Mouse (Mus musculus) hindbrain, embryonic 14.5 days (tissue): ENCODE measurements at regions not wholly inside any gene's neighbourhood (a gene's known extent, or its start where the extent isn't known, plus 50 kb on each side); places are given as distances from the start of the nearest gene placed in this dataset.

ENCODE experiments used
- ATAC-seq: fragments of 200-750 bp; cut with Nextera tagmentation; 2 replicates; pipeline ENCODE4 v1.8.0; 2017; ENCODE audit warnings: moderate number of reproducible peaks, mild to moderate bottlenecking, moderate TSS enrichment, moderate library complexity; ENCODE audit not compliant: low FRiP score
- DNase-seq: peaks from one replicate; pipeline ENCODE4 v3.0.0-alpha.2; 2015; ENCODE audit warnings: low spot score
- H3K27ac ChIP-seq: fragments of 300-500 bp; sonication (generic); 2 replicates; pipeline ENCODE4 v1.5.1; 2014; ENCODE audit warnings: mild to moderate bottlenecking, moderate library complexity
- H3K27me3 ChIP-seq: fragments of 300-500 bp; sonication (generic); 2 replicates; pipeline ENCODE4 v1.6.1; 2014; ENCODE audit warnings: mild to moderate bottlenecking, low read length, mixed read lengths; ENCODE audit not compliant: control insufficient read depth, insufficient read depth
- H3K36me3 ChIP-seq: fragments of 300-500 bp; sonication (generic); replicated peaks from 2 replicates; pipeline ENCODE4 v1.6.1; 2014; ENCODE audit not compliant: control insufficient read depth, insufficient read depth
- H3K4me1 ChIP-seq: fragments of 300-500 bp; sonication (generic); replicated peaks from 2 replicates; pipeline ENCODE4 v1.6.1; 2014; ENCODE audit warnings: antibody characterized with exemption, low read length, mixed read lengths; ENCODE audit not compliant: control insufficient read depth, insufficient read depth
- H3K4me2 ChIP-seq: fragments of 300-500 bp; sonication (generic); replicated peaks from 2 replicates; pipeline ENCODE4 v1.6.1; 2014; ENCODE audit warnings: mild to moderate bottlenecking, moderate library complexity
- H3K4me3 ChIP-seq: fragments of 300-500 bp; sonication (generic); replicated peaks from 2 replicates; pipeline ENCODE4 v1.5.1; 2014; ENCODE audit warnings: mild to moderate bottlenecking, low read length
- H3K9ac ChIP-seq: fragments of 300-500 bp; sonication (generic); 2 replicates; pipeline ENCODE4 v1.6.1; 2014
- H3K9me3 ChIP-seq: fragments of 300-500 bp; sonication (generic); 2 replicates; pipeline ENCODE4 v1.6.1; 2016; ENCODE audit warnings: low read length; ENCODE audit not compliant: control insufficient read depth
- WGBS: fragments of 180-500 bp; shearing (Covaris S2); extraction: QIAGEN DNeasy Blood & Tissue Kit; methylation state at CpG from one replicate; pipeline ENCODE4 v1.1.7; 2014; 5-methylcytosine and 5-hydroxymethylcytosine counted together

- H3K27me3 ChIP-seq = no peaks in the 10 kb centered on the region
- ATAC-seq (no peak), DNase-seq (no peak)
- no peak overlapping the region for H3K4me2 ChIP-seq
- no peaks in the 10 kb centered on the region for H3K9me3 ChIP-seq
- no peak overlapping the region for H3K4me3 ChIP-seq
- 80% methylated on average over 3 of the region's 3 CpGs for WGBS
- H3K27ac ChIP-seq = no peak overlapping the region
- no peaks in the 10 kb centered on the region for H3K4me1 ChIP-seq
- no peaks in the 10 kb centered on the region for H3K36me3 ChIP-seq
- H3K9ac ChIP-seq = no peak overlapping the region
Observed at GRCm38 (mm10) chr10:107992621-107993020, 80.7 kb upstream of the Otogl start.

- ATAC-seq (no peak), DNase-seq (no peak)
- no peak overlapping the region for H3K9ac ChIP-seq
- no peak overlapping the region for H3K4me3 ChIP-seq
- no peaks in the 10 kb centered on the region for H3K9me3 ChIP-seq
- H3K36me3 ChIP-seq = no peaks in the 10 kb centered on the region
- H3K27me3 ChIP-seq = no peaks in the 10 kb centered on the region
- 90% methylated on average over 3 of the region's 3 CpGs for WGBS
- no peak overlapping the region for H3K4me2 ChIP-seq
- no peak overlapping the region for H3K27ac ChIP-seq
- no peaks in the 10 kb centered on the region for H3K4me1 ChIP-seq
Observed at GRCm38 (mm10) chr10:107990557-107990956, 78.6 kb upstream of the Otogl start.

- Histone ChIP-seq H3K4me3 (no peak overlapping the region), H3K4me2 (no peak overlapping the region), H3K27me3 (no peaks in the 10 kb centered on the region), H3K36me3 (no peaks in the 10 kb centered on the region), H3K9ac (no peak overlapping the region), H3K9me3 (no peaks in the 10 kb centered on the region), H3K4me1 (no peaks in the 10 kb centered on the region), H3K27ac (no peak overlapping the region)
- WGBS = 88% methylated on average over 2 of the region's 2 CpGs
- ATAC-seq = no peak
- no peak for DNase-seq
Observed at GRCm38 (mm10) chr10:107989913-107990312, 78.0 kb upstream of the Otogl start.

- no peak overlapping the region for H3K4me2 ChIP-seq
- no peak overlapping the region for H3K27ac ChIP-seq
- no peak for DNase-seq
- no peaks in the 10 kb centered on the region for H3K36me3 ChIP-seq
- no peak overlapping the region for H3K4me3 ChIP-seq
- H3K9me3 ChIP-seq = no peaks in the 10 kb centered on the region
- WGBS = 80% methylated on average over 5 of the region's 5 CpGs
- no peaks in the 10 kb centered on the region for H3K27me3 ChIP-seq
- no peak for ATAC-seq
- no peaks in the 10 kb centered on the region for H3K4me1 ChIP-seq
- no peak overlapping the region for H3K9ac ChIP-seq
Observed at GRCm38 (mm10) chr10:107982632-107983031, 70.7 kb upstream of the Otogl start.

GRCm38 (mm10) chr10:107982082-107982481 is 70.1 kb upstream of the Otogl start:
- H3K4me2 ChIP-seq = no peak overlapping the region
- no peaks in the 10 kb centered on the region for H3K4me1 ChIP-seq
- no peaks in the 10 kb centered on the region for H3K27me3 ChIP-seq
- no peaks in the 10 kb centered on the region for H3K9me3 ChIP-seq
- no peak for DNase-seq
- ATAC-seq = no peak
- no peak overlapping the region for H3K9ac ChIP-seq
- WGBS = 100% methylated on average over 1 of the region's 1 CpGs
- no peaks in the 10 kb centered on the region for H3K36me3 ChIP-seq
- H3K4me3 ChIP-seq = no peak overlapping the region
- H3K27ac ChIP-seq = no peak overlapping the region

- Histone ChIP-seq H3K27ac (no peak overlapping the region), H3K9ac (no peak overlapping the region), H3K4me2 (no peak overlapping the region), H3K36me3 (no peaks in the 10 kb centered on the region), H3K4me1 (no peaks in the 10 kb centered on the region), H3K9me3 (no peaks in the 10 kb centered on the region), H3K27me3 (no peaks in the 10 kb centered on the region), H3K4me3 (no peak overlapping the region)
- WGBS = 98% methylated on average over 3 of the region's 3 CpGs
- no peak for DNase-seq
- no peak for ATAC-seq
Observed at GRCm38 (mm10) chr10:107976392-107976965, 64.5 kb upstream of the Otogl start.

- Histone ChIP-seq H3K4me1 (no peaks in the 10 kb centered on the region), H3K4me3 (no peak overlapping the region), H3K9ac (no peak overlapping the region), H3K36me3 (no peaks in the 10 kb centered on the region), H3K4me2 (no peak overlapping the region), H3K27me3 (no peaks in the 10 kb centered on the region), H3K27ac (no peak overlapping the region), H3K9me3 (no peaks in the 10 kb centered on the region)
- ATAC-seq = no peak
- no peak for DNase-seq
Observed at GRCm38 (mm10) chr10:107971748-107972147, 59.8 kb upstream of the Otogl start.

- DNase-seq (no peak), ATAC-seq (no peak)
- H3K36me3 ChIP-seq = no peaks in the 10 kb centered on the region
- 94% methylated on average over 11 of the region's 11 CpGs for WGBS
- no peak overlapping the region for H3K4me2 ChIP-seq
- H3K4me1 ChIP-seq = no peaks in the 10 kb centered on the region
- no peaks in the 10 kb centered on the region for H3K9me3 ChIP-seq
- no peaks in the 10 kb centered on the region for H3K27me3 ChIP-seq
- no peak overlapping the region for H3K9ac ChIP-seq
- H3K4me3 ChIP-seq = no peak overlapping the region
- H3K27ac ChIP-seq = no peak overlapping the region
Observed at GRCm38 (mm10) chr10:107966996-107967395, 55.1 kb upstream of the Otogl start.

- Histone ChIP-seq H3K36me3 (no peaks in the 10 kb centered on the region), H3K4me1 (no peaks in the 10 kb centered on the region), H3K9ac (no peak overlapping the region), H3K27me3 (no peaks in the 10 kb centered on the region), H3K9me3 (no peaks in the 10 kb centered on the region), H3K27ac (no peak overlapping the region), H3K4me2 (no peak overlapping the region), H3K4me3 (no peak overlapping the region)
- DNase-seq = no peak
- no peak for ATAC-seq
- 74% methylated on average over 1 of the region's 1 CpGs for WGBS
Observed at GRCm38 (mm10) chr10:107964022-107964421, 52.1 kb upstream of the Otogl start.

- 92% methylated on average over 3 of the region's 3 CpGs for WGBS
- H3K27me3 ChIP-seq = no peaks in the 10 kb centered on the region
Observed at GRCm38 (mm10) chr10:107962130-107962529, 50.2 kb upstream of the Otogl start.

More at GRCm38 (mm10) chr10:107962130-107962529, 50.2 kb upstream of the Otogl start:
- ATAC-seq (no peak), DNase-seq (no peak)
- H3K4me1 ChIP-seq = no peaks in the 10 kb centered on the region
- no peak overlapping the region for H3K9ac ChIP-seq
- no peak overlapping the region for H3K27ac ChIP-seq
- H3K9me3 ChIP-seq = no peaks in the 10 kb centered on the region
- H3K4me3 ChIP-seq = no peak overlapping the region
- no peak overlapping the region for H3K4me2 ChIP-seq
- no peaks in the 10 kb centered on the region for H3K36me3 ChIP-seq
